Mouse (Mus musculus): ENCODE measurements around the gene Proser2.
"Not testable (repeated sequence)": the region's sequence is repeated elsewhere in the genome, so short reads cannot be mapped to it uniquely, and the experiment has no call there.

The Proser2 gene

GRCm38 (mm10) chr2:6128881-6129280 is 1.1 kb downstream of the Proser2 start:
- no peak for DNase-seq (ENCODE audit: low spot score in 2 of 2)

- DNase-seq (ENCODE audit: low spot score in 2 of 2), result no peak
These were observed 1.7 kb downstream of the Proser2 start for GRCm38 (mm10) chr2:6128136-6128805.

- DNase-seq (ENCODE audit: low spot score in 2 of 2), result no peak
These were observed 7.0 kb downstream of the Proser2 start for GRCm38 (mm10) chr2:6123046-6123445.

DNA sequence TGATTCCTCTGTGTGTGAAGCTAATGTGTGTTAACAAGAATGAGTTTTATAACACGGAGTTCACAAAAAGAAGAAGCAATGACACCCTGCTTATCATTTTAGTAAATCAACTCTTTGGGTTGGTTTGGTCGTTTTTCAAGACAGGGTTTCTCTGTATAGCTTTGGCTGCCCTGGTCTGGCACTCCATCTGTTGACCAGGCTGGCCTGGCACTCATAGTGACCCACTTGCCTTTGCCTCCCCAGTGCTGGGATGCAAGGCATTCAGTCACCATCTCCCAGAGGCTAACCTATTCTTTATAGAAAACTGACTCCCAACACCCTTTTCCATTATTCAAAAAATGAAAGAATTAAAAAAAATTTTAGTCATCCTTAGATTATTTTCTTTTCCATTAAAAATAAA is 8.9 kb downstream of the Proser2 start:
- DNase-seq (ENCODE audit: low spot score in 2 of 2), result no peak

GRCm38 (mm10) chr2:6118246-6118645 is 11.8 kb downstream of the Proser2 start:
- no peak for DNase-seq (ENCODE audit: low spot score in 2 of 2)

DNA sequence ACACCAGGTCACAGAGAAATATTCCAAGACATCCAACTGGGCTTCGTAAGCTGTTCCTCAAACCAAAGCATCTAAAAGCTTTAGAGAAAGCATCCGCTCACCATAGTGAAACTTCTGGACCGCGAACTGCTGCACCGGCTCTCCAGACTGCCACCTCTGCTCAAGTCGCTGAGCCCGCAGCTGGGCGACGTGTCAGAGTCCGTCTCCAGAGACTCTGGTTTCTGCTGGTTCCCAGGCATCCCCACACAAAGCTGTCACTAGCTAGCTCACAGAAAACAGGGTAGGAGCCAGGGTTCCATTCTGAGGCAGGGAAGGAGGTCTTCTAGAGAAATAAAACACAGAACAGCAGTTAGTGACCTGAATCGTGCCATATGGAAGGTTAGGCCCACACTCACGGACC is 16.2 kb downstream of the Proser2 start:
- no peak for DNase-seq (ENCODE audit: low spot score in 2 of 2)

DNA sequence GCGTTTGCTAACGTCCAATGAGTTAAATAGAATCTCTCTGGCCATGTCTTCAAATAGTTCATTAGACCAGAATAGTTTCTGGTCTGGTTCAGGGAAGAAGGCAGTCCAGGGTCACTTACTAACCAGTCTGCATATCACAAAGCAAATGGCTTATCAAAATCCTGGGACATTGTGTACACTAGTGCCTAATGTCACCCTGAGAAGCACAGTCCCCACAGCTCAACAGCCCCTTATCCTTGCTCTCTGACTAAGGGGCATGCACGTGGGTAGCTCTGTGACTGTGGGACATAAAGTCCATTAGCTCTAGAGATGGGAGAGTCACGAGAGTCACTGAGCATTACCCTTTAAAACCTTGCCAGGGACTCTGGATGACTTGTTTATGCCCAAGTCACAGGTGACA is 17.4 kb downstream of the Proser2 start:
- DNase-seq (ENCODE audit: low spot score in 2 of 2), result no peak

DNA sequence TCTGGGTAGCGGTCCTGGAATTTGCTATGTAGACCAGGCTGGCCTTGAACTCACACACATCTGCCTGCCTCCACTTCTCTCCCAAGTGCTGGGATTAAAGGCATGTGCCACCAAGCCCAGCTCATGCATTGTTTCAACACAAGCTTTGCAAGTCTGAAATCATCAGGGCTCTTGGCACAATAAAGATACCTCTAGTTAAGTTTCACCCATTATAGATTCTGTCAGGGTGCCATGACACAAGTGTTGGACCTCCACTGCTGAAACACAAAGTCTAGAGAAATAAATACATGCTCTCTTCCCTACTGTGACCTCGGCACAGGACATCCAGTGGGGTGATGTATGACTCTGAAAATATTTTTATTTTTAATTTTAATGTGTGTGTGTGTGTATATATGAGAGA is 24.6 kb downstream of the Proser2 start:
- DNase-seq (ENCODE audit: low spot score in 2 of 2), result no peak

DNA sequence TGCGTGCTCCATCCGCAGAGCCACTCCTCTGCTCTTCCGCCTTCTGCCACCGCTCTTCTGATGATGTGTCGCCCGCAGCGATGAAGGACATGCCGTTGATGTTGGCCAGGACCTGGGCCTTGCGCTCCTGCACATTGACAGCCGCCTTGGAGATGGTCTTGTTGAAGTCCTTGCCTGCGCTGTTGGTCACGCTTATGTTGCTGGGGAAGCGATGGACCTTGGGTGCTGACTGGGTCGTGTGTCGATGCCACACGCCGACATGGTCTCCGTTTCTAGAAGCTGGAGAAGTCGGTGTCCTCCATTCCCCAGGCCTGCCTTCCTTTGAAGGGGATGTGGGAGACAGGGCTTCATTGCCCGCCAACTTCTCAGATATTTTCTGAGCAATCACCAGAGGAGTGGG is 29.3 kb downstream of the Proser2 start:
- no peak for DNase-seq (ENCODE audit: low spot score in 2 of 2)

DNA sequence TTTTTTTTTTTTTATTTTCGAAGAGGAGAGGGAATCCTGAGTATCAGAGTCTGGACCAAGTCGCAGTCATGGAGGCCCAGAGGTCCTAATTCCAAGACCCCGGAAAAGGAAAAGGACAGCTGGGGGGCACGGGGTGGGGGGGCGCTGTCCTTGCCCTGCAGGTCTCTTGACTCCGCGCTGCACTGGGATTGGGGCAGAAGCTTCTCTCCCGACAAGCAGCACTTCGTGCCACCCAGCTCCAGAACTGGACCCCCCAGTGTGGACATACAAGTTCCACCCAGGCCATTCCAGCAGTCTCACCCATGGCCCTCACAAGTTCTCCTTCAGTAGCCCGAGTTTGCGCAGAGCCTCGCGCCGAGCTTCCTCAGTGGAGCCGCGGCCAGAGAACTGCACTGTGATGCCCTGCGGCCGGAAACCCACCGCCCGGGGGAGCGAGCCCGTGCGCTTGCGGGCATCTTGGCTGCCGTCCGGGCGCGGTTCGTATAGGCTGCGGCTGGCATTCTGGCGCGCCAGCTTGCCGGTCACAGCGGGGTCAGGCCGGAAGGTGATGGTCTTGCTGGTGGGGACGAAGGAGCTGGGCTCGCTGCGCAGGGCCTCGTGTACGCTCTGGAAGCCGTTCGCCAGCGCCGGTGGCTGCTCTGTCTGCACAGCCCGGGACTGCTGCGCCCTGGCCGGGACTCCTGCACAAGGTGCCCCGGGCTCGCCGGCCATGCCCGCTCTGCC is 29.8 kb downstream of the Proser2 start:
- peak in 1 of 2 experiments; percentile 47 for DNase-seq (ENCODE audit: low spot score in 2 of 2)

GRCm38 (mm10) chr2:6099443-6099842 is 30.6 kb downstream of the Proser2 start:
- DNase-seq (ENCODE audit: low spot score in 2 of 2), result no peak

GRCm38 (mm10) chr2:6098924-6099323 is 31.1 kb downstream of the Proser2 start:
- no peak for DNase-seq (ENCODE audit: low spot score in 2 of 2)

GRCm38 (mm10) chr2:6097113-6097716 is 32.8 kb downstream of the Proser2 start:
- no peak for DNase-seq (ENCODE audit: low spot score in 2 of 2)

GRCm38 (mm10) chr2:6089941-6090340 is 40.1 kb downstream of the Proser2 start:
- DNase-seq (ENCODE audit: low spot score in 2 of 2), result not testable (repeated sequence)

DNA sequence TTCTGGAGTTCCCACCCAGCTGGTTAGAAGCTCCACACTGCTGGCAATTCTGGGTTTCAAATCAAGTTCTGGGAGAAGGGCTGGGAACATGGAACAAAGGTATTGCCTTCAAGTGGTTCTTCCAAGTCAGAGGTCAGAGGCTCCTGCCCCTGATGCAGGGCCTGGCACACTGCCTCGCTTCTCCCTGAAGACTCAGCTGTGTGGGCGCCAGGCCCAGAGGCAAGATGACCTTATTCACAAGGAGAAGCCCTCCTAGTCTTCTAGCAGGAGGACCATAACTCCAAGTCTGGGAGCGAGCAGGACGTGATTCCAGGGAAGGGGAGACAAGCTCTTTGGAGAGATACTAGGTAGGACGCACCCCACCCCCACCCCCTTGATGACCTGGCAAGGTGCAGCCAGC is 42.9 kb downstream of the Proser2 start:
- no peak for DNase-seq (ENCODE audit: low spot score in 2 of 2)

- DNase-seq (ENCODE audit: low spot score in 2 of 2), result no peak
These were observed 44.1 kb downstream of the Proser2 start for GRCm38 (mm10) chr2:6085622-6086530.

DNA sequence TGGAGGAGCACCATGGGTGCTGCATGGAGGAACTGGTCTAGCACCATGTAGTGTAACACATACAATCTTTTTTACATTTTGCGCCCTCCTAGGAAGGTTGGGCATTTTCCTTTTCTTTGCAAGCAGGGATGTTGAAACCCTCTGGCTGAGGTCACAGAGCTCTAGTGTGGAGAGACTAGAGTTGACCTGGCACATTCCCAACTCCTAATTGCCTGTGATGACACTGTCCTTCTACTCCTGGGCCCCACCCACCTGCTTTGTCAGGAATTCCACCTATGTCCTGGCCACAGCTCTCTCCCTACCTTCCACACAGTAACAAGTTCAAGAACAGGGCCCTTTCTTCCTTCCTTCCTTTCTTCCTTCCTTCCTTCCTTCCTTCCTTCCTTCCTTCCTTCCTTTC is 46.3 kb downstream of the Proser2 start:
- no peak for DNase-seq (ENCODE audit: low spot score in 2 of 2)

DNA sequence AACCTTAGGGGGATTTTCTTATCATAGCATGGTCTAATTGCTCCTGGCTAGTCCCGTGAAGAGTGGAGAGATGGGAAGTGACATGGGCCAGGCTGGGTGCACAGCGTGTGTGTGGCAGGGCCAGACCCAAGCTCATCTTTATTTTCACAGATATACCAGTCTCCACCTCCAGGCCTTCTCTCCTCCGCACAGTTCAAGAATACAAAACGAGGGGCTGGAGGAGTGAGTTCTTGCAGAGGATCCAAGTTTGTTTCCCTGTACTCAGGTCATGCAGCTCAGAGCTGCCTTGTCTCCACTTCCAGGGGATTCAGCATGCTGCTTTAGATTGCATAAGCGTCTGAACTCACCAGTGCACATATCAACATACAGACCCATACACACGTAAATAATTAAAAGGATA is 47.4 kb downstream of the Proser2 start:
- no peak for DNase-seq (ENCODE audit: low spot score in 2 of 2)

GRCm38 (mm10) chr2:6081108-6081507 is 48.9 kb downstream of the Proser2 start:
- DNase-seq (ENCODE audit: low spot score in 2 of 2), result no peak

DNA sequence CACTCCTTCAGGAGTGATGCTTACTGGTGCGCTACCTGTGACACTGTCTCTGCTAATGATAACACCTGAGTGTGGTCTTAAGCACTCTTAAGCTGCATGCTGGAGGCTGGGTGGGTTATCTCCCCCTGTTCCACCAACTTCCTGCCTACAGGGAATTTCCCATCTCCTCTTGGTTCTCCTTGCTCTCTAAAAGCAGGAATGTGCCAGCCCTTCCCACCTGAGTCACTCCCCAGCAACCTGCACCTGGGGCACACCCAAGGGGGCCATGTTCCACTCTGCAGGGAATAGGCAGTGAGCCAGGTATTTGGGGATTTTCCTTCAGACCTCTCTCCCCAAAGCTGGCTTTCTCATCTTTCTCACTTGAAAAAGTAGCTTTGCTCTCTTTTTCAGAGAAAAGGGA is 50.0 kb downstream of the Proser2 start:
- DNase-seq (ENCODE audit: low spot score in 2 of 2), result no peak

DNA sequence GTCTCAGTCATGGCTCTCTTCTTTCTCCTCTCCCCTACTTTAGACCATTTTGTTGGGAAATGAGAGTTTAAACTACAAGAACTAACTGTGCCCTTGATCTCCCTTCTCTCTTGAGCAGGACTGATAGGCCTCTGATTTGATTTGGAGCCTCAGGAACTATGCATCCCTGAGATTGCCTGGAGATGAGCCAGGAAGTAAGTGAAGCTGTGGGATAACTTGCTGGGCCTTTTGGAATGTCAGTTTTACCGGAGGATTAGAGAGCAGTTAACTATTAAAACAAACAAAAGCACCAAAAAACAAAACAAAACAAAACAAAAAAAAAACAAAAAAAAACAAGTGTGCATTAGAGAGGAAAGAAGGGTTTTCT is 54.5 kb downstream of the Proser2 start:
- no peak for DNase-seq (ENCODE audit: low spot score in 2 of 2)

GRCm38 (mm10) chr2:6074891-6075529 is 55.0 kb downstream of the Proser2 start:
- peak in 1 of 2 experiments; percentile 8 for DNase-seq (ENCODE audit: low spot score in 2 of 2)
